Mouse (Mus musculus) intestine, embryonic 15.5 days (tissue): Measurements from ENCODE around the gene E130308A19Rik. TPM values are rescaled to one million over a fixed set of nuclear protein-coding genes. Genes with fewer than 3 reads are reported as not detected.
A peak's percentile ranks its signal among the peaks of the same experiment; 100 is the strongest.

Source experiments
- ATAC-seq: fragments of 200-750 bp; cut with Nextera tagmentation; 2 replicates; pipeline ENCODE4 v1.8.0; 2017; ENCODE audit warnings: moderate TSS enrichment, moderate library complexity
- H3K27ac ChIP-seq: fragments of 300-500 bp; sonication (generic); 2 replicates; pipeline ENCODE4 v1.5.1; 2015; ENCODE audit warnings: mild to moderate bottlenecking, inconsistent platforms
- H3K27me3 ChIP-seq: fragments of 300-500 bp; sonication (generic); replicated peaks from 2 replicates; pipeline ENCODE4 v1.6.1; 2015; ENCODE audit warnings: inconsistent platforms
- H3K36me3 ChIP-seq: fragments of 300-500 bp; sonication (generic); 2 replicates; pipeline ENCODE4 v1.6.1; 2015; ENCODE audit warnings: inconsistent platforms
- H3K4me1 ChIP-seq: fragments of 300-500 bp; sonication (generic); replicated peaks from 2 replicates; pipeline ENCODE4 v1.6.1; 2015; ENCODE audit warnings: inconsistent platforms
- H3K4me2 ChIP-seq: fragments of 300-500 bp; sonication (generic); replicated peaks from 2 replicates; pipeline ENCODE4 v1.6.1; 2015; ENCODE audit warnings: mild to moderate bottlenecking, inconsistent platforms
- H3K4me3 ChIP-seq: fragments of 300-500 bp; sonication (generic); replicated peaks from 2 replicates; pipeline ENCODE4 v1.5.1; 2015; ENCODE audit warnings: inconsistent platforms
- H3K9ac ChIP-seq: fragments of 300-500 bp; sonication (generic); 2 replicates; pipeline ENCODE4 v1.6.1; 2015; ENCODE audit warnings: inconsistent platforms
- H3K9me3 ChIP-seq: fragments of 300-500 bp; sonication (generic); 2 replicates; pipeline ENCODE4 v1.6.1; 2016; ENCODE audit warnings: inconsistent platforms
- WGBS: fragments of 180-500 bp; shearing (Covaris S2); methylation state at CpG from one replicate; pipeline ENCODE4 v1.1.7; 2015; 5-methylcytosine and 5-hydroxymethylcytosine counted together
- polyA plus RNA-seq: library from polyadenylated mRNA; unstranded; fragments of >200 nt; fragmentation: Nextera tagmentation; extraction: Ambion mirVana; gene quantifications from 2 replicates; pipeline ENCODE4 v1.2.1, GENCODE M21; 2015

Gene E130308A19Rik
- polyA plus RNA-seq: 14.7 and 15.1 TPM in 2 replicates

- Histone ChIP-seq H3K27me3 (no peaks in the 10 kb centered on the region), H3K9ac (peak within 1 kb of the TSS; percentile 79), H3K27ac (peak within 1 kb of the TSS; percentile 72), H3K4me3 (peak within 1 kb of the TSS; percentile 93), H3K36me3 (no peaks in the 10 kb centered on the region), H3K4me2 (peak within 1 kb of the TSS; percentile 75), H3K4me1 (no peaks in the 10 kb centered on the region), H3K9me3 (no peaks in the 10 kb centered on the region)
- peak; percentile 95 for ATAC-seq
- under 1% methylated on average over 86 of the region's 120 CpGs for WGBS
Observed at GRCm38 (mm10) chr4:59625998-59626910, at the start of gene E130308A19Rik. TSS of gene E130308A19Rik (plus strand) at chr4:59626211.

- Histone ChIP-seq H3K4me2 (peak overlapping the region; percentile 80), H3K9ac (peak overlapping the region; percentile 56), H3K4me1 (peaks cover 8% of the 10 kb centered on the region; the same call in 1 of the 2 replicates), H3K27ac (peak overlapping the region; percentile 74), H3K9me3 (no peaks in the 10 kb centered on the region), H3K36me3 (no peaks in the 10 kb centered on the region), H3K4me3 (peak overlapping the region; percentile 73), H3K27me3 (no peaks in the 10 kb centered on the region)
- WGBS: under 1% methylated on average over 23 of the region's 23 CpGs
- ATAC-seq: peak; percentile 27
Observed at GRCm38 (mm10) chr4:59580495-59581281, 45.3 kb upstream of the E130308A19Rik start.

- no peaks in the 10 kb centered on the region for H3K36me3 ChIP-seq
- no peaks in the 10 kb centered on the region for H3K9me3 ChIP-seq
- peak within 1 kb of the TSS; percentile 80 for H3K4me2 ChIP-seq
- H3K4me3 ChIP-seq: peak within 1 kb of the TSS; percentile 73
- ATAC-seq: peak; percentile 99
- under 1% methylated on average over 61 of the region's 61 CpGs for WGBS
- H3K27me3 ChIP-seq: no peaks in the 10 kb centered on the region
- H3K27ac ChIP-seq: peak within 1 kb of the TSS; percentile 74
- H3K9ac ChIP-seq: peak within 1 kb of the TSS; percentile 65
- peaks cover 8% of the 10 kb centered on the region; the same call in 1 of the 2 replicates for H3K4me1 ChIP-seq
Observed at GRCm38 (mm10) chr4:59581314-59582185, 44.5 kb upstream of the E130308A19Rik start, which contains the start of gene Hsdl2. TSS of gene Hsdl2 (plus strand) at chr4:59581563.

- Histone ChIP-seq H3K4me2 (peak overlapping the region; percentile 80), H3K4me1 (peaks cover 8% of the 10 kb centered on the region; the same call in 1 of the 2 replicates), H3K9me3 (no peaks in the 10 kb centered on the region), H3K36me3 (no peaks in the 10 kb centered on the region), H3K9ac (no peak overlapping the region), H3K4me3 (peak overlapping the region; percentile 73), H3K27me3 (no peaks in the 10 kb centered on the region), H3K27ac (no peak overlapping the region)
- ATAC-seq: no peak
- WGBS: 17% methylated on average over 6 of the region's 6 CpGs
Observed at GRCm38 (mm10) chr4:59582186-59582585, 43.8 kb upstream of the E130308A19Rik start.

GRCm38 (mm10) chr4:59585097-59585496 lies 40.9 kb upstream of the E130308A19Rik start:
- WGBS: 84% methylated on average over 5 of the region's 5 CpGs
- H3K27me3 ChIP-seq: no peaks in the 10 kb centered on the region
- no peak for ATAC-seq

GRCm38 (mm10) chr4:59587215-59587871 lies 38.7 kb upstream of the E130308A19Rik start:
- H3K4me1 ChIP-seq: no peaks in the 10 kb centered on the region; the same call in 1 of the 2 replicates
- ATAC-seq: no peak

More at GRCm38 (mm10) chr4:59585097-59585496, 40.9 kb upstream of the E130308A19Rik start:
- Histone ChIP-seq H3K36me3 (no peaks in the 10 kb centered on the region), H3K4me2 (no peak overlapping the region), H3K27ac (no peak overlapping the region), H3K9me3 (no peaks in the 10 kb centered on the region), H3K4me1 (peaks cover 8% of the 10 kb centered on the region; the same call in 1 of the 2 replicates), H3K4me3 (no peak overlapping the region), H3K9ac (no peak overlapping the region)

GRCm38 (mm10) chr4:59587872-59588226 lies 38.2 kb upstream of the E130308A19Rik start:
- Histone ChIP-seq H3K27me3 (no peaks in the 10 kb centered on the region), H3K9me3 (no peaks in the 10 kb centered on the region), H3K36me3 (no peaks in the 10 kb centered on the region), H3K4me1 (no peaks in the 10 kb centered on the region), H3K4me2 (no peak overlapping the region), H3K27ac (no peak overlapping the region), H3K4me3 (no peak overlapping the region), H3K9ac (no peak overlapping the region)
- ATAC-seq: no peak
- WGBS: 100% methylated on average over 1 of the region's 1 CpGs

More at GRCm38 (mm10) chr4:59587215-59587871, 38.7 kb upstream of the E130308A19Rik start:
- Histone ChIP-seq H3K9me3 (no peaks in the 10 kb centered on the region), H3K4me3 (no peak overlapping the region), H3K9ac (no peak overlapping the region), H3K36me3 (no peaks in the 10 kb centered on the region), H3K4me2 (no peak overlapping the region), H3K27ac (no peak overlapping the region), H3K27me3 (no peaks in the 10 kb centered on the region)
- 75% methylated on average over 2 of the region's 2 CpGs for WGBS

- Histone ChIP-seq H3K9ac (no peak overlapping the region), H3K9me3 (no peaks in the 10 kb centered on the region), H3K4me2 (no peak overlapping the region), H3K36me3 (no peaks in the 10 kb centered on the region), H3K4me1 (no peaks in the 10 kb centered on the region), H3K27me3 (no peaks in the 10 kb centered on the region), H3K4me3 (no peak overlapping the region), H3K27ac (no peak overlapping the region)
- WGBS: 74% methylated on average over 2 of the region's 2 CpGs
- ATAC-seq: no peak
Observed at GRCm38 (mm10) chr4:59594614-59595013, 31.4 kb upstream of the E130308A19Rik start.

- Histone ChIP-seq H3K36me3 (no peaks in the 10 kb centered on the region), H3K27me3 (no peaks in the 10 kb centered on the region), H3K4me2 (no peak overlapping the region), H3K4me3 (no peak overlapping the region), H3K9ac (no peak overlapping the region), H3K27ac (no peak overlapping the region), H3K4me1 (no peaks in the 10 kb centered on the region), H3K9me3 (no peaks in the 10 kb centered on the region)
- no peak for ATAC-seq
- WGBS: 87% methylated on average over 2 of the region's 2 CpGs
Observed at GRCm38 (mm10) chr4:59596556-59596955, 29.5 kb upstream of the E130308A19Rik start.

- WGBS: 90% methylated on average over 4 of the region's 4 CpGs
- H3K4me1 ChIP-seq: no peaks in the 10 kb centered on the region
- no peak for ATAC-seq
Observed at GRCm38 (mm10) chr4:59602704-59603103, 23.3 kb upstream of the E130308A19Rik start.

GRCm38 (mm10) chr4:59604892-59605291 lies 21.1 kb upstream of the E130308A19Rik start:
- no peak overlapping the region for H3K27ac ChIP-seq
- ATAC-seq: no peak
- no peaks in the 10 kb centered on the region for H3K9me3 ChIP-seq
- no peak overlapping the region for H3K4me3 ChIP-seq
- 77% methylated on average over 3 of the region's 3 CpGs for WGBS
- H3K9ac ChIP-seq: no peak overlapping the region
- no peaks in the 10 kb centered on the region for H3K27me3 ChIP-seq
- no peak overlapping the region for H3K4me2 ChIP-seq
- no peaks in the 10 kb centered on the region for H3K4me1 ChIP-seq
- no peaks in the 10 kb centered on the region for H3K36me3 ChIP-seq

More at GRCm38 (mm10) chr4:59602704-59603103, 23.3 kb upstream of the E130308A19Rik start:
- Histone ChIP-seq H3K9ac (no peak overlapping the region), H3K9me3 (no peaks in the 10 kb centered on the region), H3K27ac (no peak overlapping the region), H3K4me3 (no peak overlapping the region), H3K27me3 (no peaks in the 10 kb centered on the region), H3K4me2 (no peak overlapping the region), H3K36me3 (no peaks in the 10 kb centered on the region)
